Mouse (Mus musculus): ENCODE data around the gene Fbxo34. TPM values are rescaled to one million over a fixed set of nuclear protein-coding genes. Genes with fewer than 3 reads are reported as not detected.

The Fbxo34 gene
- polyA plus RNA-seq, 1 experiment from 2014 or later, result 27.2 TPM

GRCm38 (mm10) chr14:47516755-47517154 is 66.5 kb downstream of the Fbxo34 start:
- no peaks in the 10 kb centered on the region for H3K4me1 ChIP-seq (ENCODE audit: control insufficient read depth, insufficient read depth, low read length)
- no peak overlapping the region for H3K4me2 ChIP-seq (ENCODE audit: low read depth, severe bottlenecking)
- WGBS, result 84% methylated on average over 6 of the region's 6 CpGs
- no peaks in the 10 kb centered on the region for H3K27me3 ChIP-seq (ENCODE audit: control insufficient read depth, insufficient read depth, low read length)
- H3K9me3 ChIP-seq (ENCODE audit: control insufficient read depth, low read length), result no peaks in the 10 kb centered on the region
- ATAC-seq (ENCODE audit: insufficient number of reproducible peaks, low FRiP score, low TSS enrichment, low read depth), result no peak
- H3K9ac ChIP-seq (ENCODE audit: low read length), result no peak overlapping the region
- H3K36me3 ChIP-seq (ENCODE audit: control insufficient read depth, insufficient read depth, low read length), result no peaks in the 10 kb centered on the region
- H3K27ac ChIP-seq (replicated peaks; ENCODE audit: low read depth, low read length), result no peak overlapping the region
- no peak overlapping the region for H3K4me3 ChIP-seq (ENCODE audit: low read depth, low read length)
- no peak for DNase-seq (ENCODE audit: low spot score)

- Histone ChIP-seq H3K36me3 (ENCODE audit: control insufficient read depth, insufficient read depth, low read length) (no peaks in the 10 kb centered on the region), H3K9ac (ENCODE audit: low read length) (no peak overlapping the region), H3K4me1 (ENCODE audit: control insufficient read depth, insufficient read depth, low read length) (no peaks in the 10 kb centered on the region), H3K9me3 (ENCODE audit: control insufficient read depth, low read length) (no peaks in the 10 kb centered on the region), H3K4me3 (ENCODE audit: low read depth, low read length) (no peak overlapping the region), H3K27ac (replicated peaks; ENCODE audit: low read depth, low read length) (no peak overlapping the region), H3K4me2 (ENCODE audit: low read depth, severe bottlenecking) (no peak overlapping the region), H3K27me3 (ENCODE audit: control insufficient read depth, insufficient read depth, low read length) (no peaks in the 10 kb centered on the region)
- 92% methylated on average over 6 of the region's 6 CpGs for WGBS
- DNase-seq (ENCODE audit: low spot score) (no peak), ATAC-seq (ENCODE audit: insufficient number of reproducible peaks, low FRiP score, low TSS enrichment, low read depth) (no peak)
Observed at GRCm38 (mm10) chr14:47518619-47519018, 68.4 kb downstream of the Fbxo34 start.

- no peaks in the 10 kb centered on the region for H3K4me1 ChIP-seq (ENCODE audit: control insufficient read depth, insufficient read depth, low read length)
- ATAC-seq (ENCODE audit: insufficient number of reproducible peaks, low FRiP score, low TSS enrichment, low read depth), result no peak
- no peaks in the 10 kb centered on the region for H3K9me3 ChIP-seq (ENCODE audit: control insufficient read depth, low read length)
- no peak overlapping the region for H3K4me2 ChIP-seq (ENCODE audit: low read depth, severe bottlenecking)
- no peak overlapping the region for H3K27ac ChIP-seq (replicated peaks; ENCODE audit: low read depth, low read length)
- no peaks in the 10 kb centered on the region for H3K36me3 ChIP-seq (ENCODE audit: control insufficient read depth, insufficient read depth, low read length)
- no peak for DNase-seq (ENCODE audit: low spot score)
- WGBS, result 86% methylated on average over 13 of the region's 13 CpGs
- H3K4me3 ChIP-seq (ENCODE audit: low read depth, low read length), result no peak overlapping the region
- no peak overlapping the region for H3K9ac ChIP-seq (ENCODE audit: low read length)
- H3K27me3 ChIP-seq (ENCODE audit: control insufficient read depth, insufficient read depth, low read length), result no peaks in the 10 kb centered on the region
Observed at GRCm38 (mm10) chr14:47520751-47521449, 70.7 kb downstream of the Fbxo34 start.

GRCm38 (mm10) chr14:47521609-47522008 is 71.4 kb downstream of the Fbxo34 start:
- Histone ChIP-seq H3K9me3 (ENCODE audit: control insufficient read depth, low read length) (no peaks in the 10 kb centered on the region), H3K36me3 (ENCODE audit: control insufficient read depth, insufficient read depth, low read length) (no peaks in the 10 kb centered on the region), H3K4me1 (ENCODE audit: control insufficient read depth, insufficient read depth, low read length) (no peaks in the 10 kb centered on the region), H3K27ac (replicated peaks; ENCODE audit: low read depth, low read length) (no peak overlapping the region), H3K27me3 (ENCODE audit: control insufficient read depth, insufficient read depth, low read length) (no peaks in the 10 kb centered on the region), H3K4me3 (ENCODE audit: low read depth, low read length) (no peak overlapping the region), H3K9ac (ENCODE audit: low read length) (no peak overlapping the region), H3K4me2 (ENCODE audit: low read depth, severe bottlenecking) (no peak overlapping the region)
- DNase-seq (ENCODE audit: low spot score), result no peak
- WGBS, result 96% methylated on average over 1 of the region's 1 CpGs
- ATAC-seq (ENCODE audit: insufficient number of reproducible peaks, low FRiP score, low TSS enrichment, low read depth), result no peak

GRCm38 (mm10) chr14:47522301-47522700 is 72.1 kb downstream of the Fbxo34 start:
- no peak overlapping the region for H3K27ac ChIP-seq (replicated peaks; ENCODE audit: low read depth, low read length)
- 84% methylated on average over 7 of the region's 7 CpGs for WGBS

GRCm38 (mm10) chr14:47525374-47525773 is 75.2 kb downstream of the Fbxo34 start:
- no peaks in the 10 kb centered on the region for H3K9me3 ChIP-seq (ENCODE audit: control insufficient read depth, low read length)
- H3K4me1 ChIP-seq (ENCODE audit: control insufficient read depth, insufficient read depth, low read length), result no peaks in the 10 kb centered on the region
- WGBS, result 81% methylated on average over 8 of the region's 8 CpGs
- H3K27ac ChIP-seq (replicated peaks; ENCODE audit: low read depth, low read length), result no peak overlapping the region
- ATAC-seq (ENCODE audit: insufficient number of reproducible peaks, low FRiP score, low TSS enrichment, low read depth), result no peak
- H3K27me3 ChIP-seq (ENCODE audit: control insufficient read depth, insufficient read depth, low read length), result no peaks in the 10 kb centered on the region
- H3K9ac ChIP-seq (ENCODE audit: low read length), result no peak overlapping the region
- H3K36me3 ChIP-seq (ENCODE audit: control insufficient read depth, insufficient read depth, low read length), result no peaks in the 10 kb centered on the region
- no peak overlapping the region for H3K4me3 ChIP-seq (ENCODE audit: low read depth, low read length)
- H3K4me2 ChIP-seq (ENCODE audit: low read depth, severe bottlenecking), result no peak overlapping the region
- DNase-seq (ENCODE audit: low spot score), result no peak

More at GRCm38 (mm10) chr14:47522301-47522700, 72.1 kb downstream of the Fbxo34 start:
- Histone ChIP-seq H3K4me1 (ENCODE audit: control insufficient read depth, insufficient read depth, low read length) (no peaks in the 10 kb centered on the region), H3K27me3 (ENCODE audit: control insufficient read depth, insufficient read depth, low read length) (no peaks in the 10 kb centered on the region), H3K4me3 (ENCODE audit: low read depth, low read length) (no peak overlapping the region), H3K36me3 (ENCODE audit: control insufficient read depth, insufficient read depth, low read length) (no peaks in the 10 kb centered on the region), H3K9ac (ENCODE audit: low read length) (no peak overlapping the region), H3K9me3 (ENCODE audit: control insufficient read depth, low read length) (no peaks in the 10 kb centered on the region), H3K4me2 (ENCODE audit: low read depth, severe bottlenecking) (no peak overlapping the region)
- DNase-seq (ENCODE audit: low spot score), result no peak
- no peak for ATAC-seq (ENCODE audit: insufficient number of reproducible peaks, low FRiP score, low TSS enrichment, low read depth)

- Histone ChIP-seq H3K4me1 (ENCODE audit: control insufficient read depth, insufficient read depth, low read length) (no peaks in the 10 kb centered on the region), H3K9ac (ENCODE audit: low read length) (no peak overlapping the region), H3K9me3 (ENCODE audit: control insufficient read depth, low read length) (no peaks in the 10 kb centered on the region), H3K27ac (replicated peaks; ENCODE audit: low read depth, low read length) (no peak overlapping the region), H3K27me3 (ENCODE audit: control insufficient read depth, insufficient read depth, low read length) (no peaks in the 10 kb centered on the region), H3K4me2 (ENCODE audit: low read depth, severe bottlenecking) (no peak overlapping the region), H3K4me3 (ENCODE audit: low read depth, low read length) (no peak overlapping the region), H3K36me3 (ENCODE audit: control insufficient read depth, insufficient read depth, low read length) (no peaks in the 10 kb centered on the region)
- 85% methylated on average over 5 of the region's 5 CpGs for WGBS
- ATAC-seq (ENCODE audit: insufficient number of reproducible peaks, low FRiP score, low TSS enrichment, low read depth) (no peak), DNase-seq (ENCODE audit: low spot score) (no peak)
Observed at GRCm38 (mm10) chr14:47525861-47526260, 75.6 kb downstream of the Fbxo34 start.

- Histone ChIP-seq H3K4me3 (ENCODE audit: low read depth, low read length) (no peak overlapping the region), H3K27me3 (ENCODE audit: control insufficient read depth, insufficient read depth, low read length) (no peaks in the 10 kb centered on the region), H3K4me2 (ENCODE audit: low read depth, severe bottlenecking) (no peak overlapping the region), H3K4me1 (ENCODE audit: control insufficient read depth, insufficient read depth, low read length) (no peaks in the 10 kb centered on the region), H3K9ac (ENCODE audit: low read length) (no peak overlapping the region), H3K27ac (replicated peaks; ENCODE audit: low read depth, low read length) (no peak overlapping the region), H3K36me3 (ENCODE audit: control insufficient read depth, insufficient read depth, low read length) (no peaks in the 10 kb centered on the region), H3K9me3 (ENCODE audit: control insufficient read depth, low read length) (no peaks in the 10 kb centered on the region)
- DNase-seq (ENCODE audit: low spot score) (no peak), ATAC-seq (ENCODE audit: insufficient number of reproducible peaks, low FRiP score, low TSS enrichment, low read depth) (no peak)
- 91% methylated on average over 2 of the region's 2 CpGs for WGBS
Observed at GRCm38 (mm10) chr14:47527833-47528232, 77.6 kb downstream of the Fbxo34 start.

- DNase-seq (ENCODE audit: low spot score), result no peak
- Histone ChIP-seq H3K36me3 (ENCODE audit: control insufficient read depth, insufficient read depth, low read length) (no peaks in the 10 kb centered on the region), H3K9me3 (ENCODE audit: control insufficient read depth, low read length) (no peaks in the 10 kb centered on the region), H3K4me1 (ENCODE audit: control insufficient read depth, insufficient read depth, low read length) (no peaks in the 10 kb centered on the region), H3K27me3 (ENCODE audit: control insufficient read depth, insufficient read depth, low read length) (no peaks in the 10 kb centered on the region), H3K9ac (ENCODE audit: low read length) (no peak overlapping the region), H3K4me2 (ENCODE audit: low read depth, severe bottlenecking) (no peak overlapping the region), H3K4me3 (ENCODE audit: low read depth, low read length) (no peak overlapping the region), H3K27ac (replicated peaks; ENCODE audit: low read depth, low read length) (no peak overlapping the region)
- no peak for ATAC-seq (ENCODE audit: insufficient number of reproducible peaks, low FRiP score, low TSS enrichment, low read depth)
- 83% methylated on average over 3 of the region's 3 CpGs for WGBS
Observed at GRCm38 (mm10) chr14:47528293-47528692, 78.1 kb downstream of the Fbxo34 start.

All from limb, embryonic 11.5 days (tissue).